ENCODE assay signal across 9 mouse cellular contexts in genomic region chr8:94485882-94486281, GRCm38 (mm10). TPM values are rescaled to one million over a fixed set of nuclear protein-coding genes. Genes with fewer than 3 reads are reported as not detected.
DNase-seq lines count a peak whose midpoint lies in the region; ATAC-seq and TF ChIP-seq lines count a peak whose summit lies in the region.
"Had no signal": no experiment of that assay in that cellular context is flagged by ENCODE, and none has a peak within 500 bp of the region (broad histone marks: within the 10 kb centered on the region; RNA-seq: fewer than 3 reads in every experiment).

No protein-coding gene starts in this region.

- H3K9ac ChIP-seq in hindbrain, embryonic 12.5 days, result no peak overlapping the region
- no peak overlapping the region for H3K9ac ChIP-seq in MEL (ENCODE audit: control insufficient read depth, low read depth, low read length, poor library complexity, severe bottlenecking)
- no peak overlapping the region for H3K9ac ChIP-seq in midbrain, postnatal 0 days (replicated peaks; ENCODE audit: low read length, poor library complexity, severe bottlenecking)
- H3K9ac ChIP-seq in intestine, embryonic 16.5 days (ENCODE audit: low read depth, low read length), result no peak overlapping the region
- H3K9ac ChIP-seq: embryonic facial prominence, embryonic 12.5 days had no signal

- 0 out of 2 replicates have a peak, but pooled peaks cover 2% of the 10 kb centered on the region for H3K4me1 ChIP-seq in hindbrain, embryonic 10.5 days (replicated peaks)
- no peaks in the 10 kb centered on the region for H3K4me1 ChIP-seq in hindbrain, embryonic 12.5 days
- peaks cover 2 to 16% of the 10 kb centered on the region in 2 experiments for H3K4me1 ChIP-seq in MEL (ENCODE audit: control insufficient read depth in 1 of 2, insufficient read depth in 2 of 2, low read length in 2 of 2)
- H3K4me1 ChIP-seq in midbrain, postnatal 0 days (ENCODE audit: insufficient read depth, low read length), result no peaks in the 10 kb centered on the region
- no peaks in the 10 kb centered on the region for H3K4me1 ChIP-seq in intestine, embryonic 16.5 days (ENCODE audit: control insufficient read depth, insufficient read depth, low read length)
- H3K4me1 ChIP-seq: embryonic facial prominence, embryonic 12.5 days had no signal

- H3K4me2 ChIP-seq in hindbrain, embryonic 12.5 days (replicated peaks), result no peak overlapping the region
- H3K4me2 ChIP-seq in midbrain, postnatal 0 days (ENCODE audit: low read depth, low read length, poor library complexity, severe bottlenecking), result no peak overlapping the region
- no peak overlapping the region for H3K4me2 ChIP-seq in intestine, embryonic 16.5 days (ENCODE audit: low read depth, low read length)
- H3K4me2 ChIP-seq: embryonic facial prominence, embryonic 12.5 days had no signal

- no peak overlapping the region for H3K27ac ChIP-seq in hindbrain, embryonic 10.5 days
- H3K27ac ChIP-seq in hindbrain, embryonic 12.5 days, result no peak overlapping the region
- H3K27ac ChIP-seq in MEL (ENCODE audit: control insufficient read depth, low read depth, low read length), result no peak overlapping the region
- H3K27ac ChIP-seq in midbrain, postnatal 0 days (ENCODE audit: low read depth, low read length), result no peak overlapping the region
- no peak overlapping the region for H3K27ac ChIP-seq in intestine, embryonic 16.5 days (ENCODE audit: low read length)
- H3K27ac ChIP-seq: embryonic facial prominence, embryonic 12.5 days had no signal

- peak; percentile 37 for DNase-seq in hindbrain, embryonic 10.5 days (ENCODE audit: low spot score)
- peak; percentile 29 for DNase-seq in 3134 (ENCODE audit: extremely low read depth, insufficient read length, low spot score)
- DNase-seq in MEL (ENCODE audit: low read depth, low spot score), result peak; percentile 45
- peak; percentile 22 for DNase-seq in embryo, embryonic 11.5 days (ENCODE audit: low read depth, low spot score)
- peak; percentile 66 to 81 for DNase-seq in kidney, postnatal 25 days
- peak; percentile 29 for DNase-seq in midbrain, postnatal 0 days (ENCODE audit: low spot score)

- H3K27me3 ChIP-seq in hindbrain, embryonic 10.5 days (ENCODE audit: insufficient read depth, poor library complexity, severe bottlenecking), result no peaks in the 10 kb centered on the region
- H3K27me3 ChIP-seq in hindbrain, embryonic 12.5 days, result peaks cover 2% of the 10 kb centered on the region
- 0 out of 4 replicates have a peak, but pooled peaks cover 0 to 2% of the 10 kb centered on the region in 2 experiments for H3K27me3 ChIP-seq in MEL (ENCODE audit: control insufficient read depth in 1 of 2, insufficient read depth in 2 of 2, low read length in 2 of 2)
- H3K27me3 ChIP-seq in midbrain, postnatal 0 days (ENCODE audit: insufficient read depth, low read length), result no peaks in the 10 kb centered on the region; the same call in 1 of the 2 replicates
- H3K27me3 ChIP-seq in intestine, embryonic 16.5 days (replicated peaks; ENCODE audit: control insufficient read depth, insufficient read depth, low read length), result no peaks in the 10 kb centered on the region

- TF ChIP-seq EP300 in MEL (IDR thresholded peaks at IDR 0.05; ENCODE audit: low read depth in 1 of 2, low read length in 2 of 2), result no peak

- WGBS in hindbrain, embryonic 10.5 days, result 27% methylated on average over 2 of the region's 2 CpGs
- WGBS in hindbrain, embryonic 12.5 days, result 35% methylated on average over 2 of the region's 2 CpGs
- 27% methylated on average over 2 of the region's 2 CpGs for WGBS in midbrain, postnatal 0 days
- 18% methylated on average over 2 of the region's 2 CpGs for WGBS in intestine, embryonic 16.5 days

- no peaks in the 10 kb centered on the region for H3K36me3 ChIP-seq in hindbrain, embryonic 10.5 days
- H3K36me3 ChIP-seq in hindbrain, embryonic 12.5 days, result no peaks in the 10 kb centered on the region
- no peaks in the 10 kb centered on the region for H3K36me3 ChIP-seq in MEL (ENCODE audit: control insufficient read depth in 1 of 2, insufficient read depth in 2 of 2, low read length in 2 of 2)
- H3K36me3 ChIP-seq in midbrain, postnatal 0 days (ENCODE audit: insufficient read depth, low read length), result no peaks in the 10 kb centered on the region
- H3K36me3 ChIP-seq in intestine, embryonic 16.5 days (ENCODE audit: control insufficient read depth, insufficient read depth, low read length), result no peaks in the 10 kb centered on the region
- H3K36me3 ChIP-seq: embryonic facial prominence, embryonic 12.5 days had no signal

- H3K9me3 ChIP-seq in hindbrain, embryonic 10.5 days, result no peaks in the 10 kb centered on the region
- H3K9me3 ChIP-seq in hindbrain, embryonic 12.5 days (replicated peaks), result no peaks in the 10 kb centered on the region
- no peaks in the 10 kb centered on the region for H3K9me3 ChIP-seq in MEL (replicated peaks; ENCODE audit: insufficient read depth, low read length)
- H3K9me3 ChIP-seq in midbrain, postnatal 0 days (ENCODE audit: low read length), result no peaks in the 10 kb centered on the region
- no peaks in the 10 kb centered on the region for H3K9me3 ChIP-seq in intestine, embryonic 16.5 days (ENCODE audit: control insufficient read depth, low read length)
- H3K9me3 ChIP-seq: embryonic facial prominence, embryonic 12.5 days had no signal

- no peak overlapping the region for H3K4me3 ChIP-seq in hindbrain, embryonic 10.5 days
- H3K4me3 ChIP-seq in hindbrain, embryonic 12.5 days, result no peak overlapping the region
- H3K4me3 ChIP-seq in MEL (ENCODE audit: control insufficient read depth in 1 of 2, insufficient read depth in 1 of 2, low read depth in 2 of 2, low read length in 2 of 2), result no peak overlapping the region
- no peak overlapping the region for H3K4me3 ChIP-seq in midbrain, postnatal 0 days (ENCODE audit: low read depth, low read length)
- no peak overlapping the region for H3K4me3 ChIP-seq in intestine, embryonic 16.5 days (ENCODE audit: low read length)
- H3K4me3 ChIP-seq: embryonic facial prominence, embryonic 12.5 days had no signal

- no peak for TF ChIP-seq POLR2A in MEL (IDR thresholded peaks at IDR 0.05; ENCODE audit: control insufficient read depth in 1 of 2, insufficient read depth in 1 of 2, low read depth in 1 of 2, low read length in 2 of 2, poor library complexity in 1 of 2)

- TF ChIP-seq RAD21 in MEL (IDR thresholded peaks at IDR 0.05; ENCODE audit: low read depth, low read length), result peak; percentile 55

- ATAC-seq in hindbrain, embryonic 12.5 days (ENCODE audit: low FRiP score), result no peak
- no peak for ATAC-seq in midbrain, postnatal 0 days (ENCODE audit: low FRiP score)
- no peak for ATAC-seq in intestine, embryonic 16.5 days

- peak; percentile 50 to 71 (median 62) for TF ChIP-seq CTCF in MEL (IDR thresholded peaks at IDR 0.05 in 2 of 3, conservative IDR thresholded peaks at IDR 0.05 in 1 of 3; ENCODE audit: control insufficient read depth in 1 of 3, insufficient read depth in 1 of 3, low read depth in 2 of 3, low read length in 3 of 3, poor library complexity in 1 of 3, severe bottlenecking in 1 of 3)
- peak; percentile 72 for TF ChIP-seq CTCF in midbrain, postnatal 0 days (IDR thresholded peaks at IDR 0.05)

- H3K79me2 ChIP-seq in MEL (ENCODE audit: control insufficient read depth, insufficient read depth, low read length, poor library complexity), result no peaks in the 10 kb centered on the region

TF ChIP-seq in MEL, 35 proteins besides CTCF, POLR2A, EP300 and RAD21:
- TF ChIP-seq CHD1 (IDR thresholded peaks at IDR 0.05; ENCODE audit: low read depth, low read length), result no peak
- no peak for TF ChIP-seq NRF1 (IDR thresholded peaks at IDR 0.05; ENCODE audit: insufficient read depth, low read depth, low read length, poor library complexity, severe bottlenecking)
- TF ChIP-seq MAX (IDR thresholded peaks at IDR 0.05; ENCODE audit: low read length), result no peak
- TF ChIP-seq ZC3H11A (IDR thresholded peaks at IDR 0.05; ENCODE audit: low read depth, low read length), result peak; percentile 45
- TF ChIP-seq SMC3 (IDR thresholded peaks at IDR 0.05; ENCODE audit: low read depth, low read length), result peak; percentile 80

RNA-seq across cellular contexts. Expression of gene Cpne2, which starts 46.9 kb away (rescaled TPM):
- polyA plus RNA-seq in hindbrain, embryonic 10.5 days (2016; fragmentation: Nextera tagmentation; extraction: Ambion mirVana), result 10.0 and 11.1 TPM in 2 replicates
- 10.4 and 11.9 TPM in 2 replicates for polyA plus RNA-seq in hindbrain, embryonic 12.5 days (2016; fragmentation: Nextera tagmentation; extraction: Ambion mirVana)
- 15.7 and 19.1 TPM in 2 replicates for total RNA-seq in MEL (2012; rRNA removed)
- polyA plus RNA-seq in MEL (2012; ENCODE audit: insufficient read depth in 1 of 2, insufficient read length in 2 of 2, low read depth in 1 of 2, low replicate concordance in 2 of 2, missing spikeins in 1 of 2), result 10 to 100 TPM in 1 of 2 experiments, not detected in 1; 29.7 TPM
- total RNA-seq in midbrain, postnatal 0 days (2014; rRNA removed), result 42.4 and 46.3 TPM in 2 replicates
- polyA plus RNA-seq in midbrain, postnatal 0 days (2015; fragmentation: Nextera tagmentation; extraction: Ambion mirVana), result 34.3 and 43.3 TPM in 2 replicates
- polyA plus RNA-seq in intestine, embryonic 16.5 days (2015; fragmentation: Nextera tagmentation; extraction: Ambion mirVana), result 5.7 and 6.4 TPM in 2 replicates

RNA-seq across cellular contexts. Expression of gene Nlrc5, which starts 51.7 kb away (rescaled TPM):
- 0.20 TPM in 1 of 2 replicates, not detected in the other for polyA plus RNA-seq in hindbrain, embryonic 10.5 days (2016; fragmentation: Nextera tagmentation; extraction: Ambion mirVana)
- polyA plus RNA-seq in hindbrain, embryonic 12.5 days (2016; fragmentation: Nextera tagmentation; extraction: Ambion mirVana), result 0.06 and 0.23 TPM in 2 replicates
- 0.03 TPM in 1 of 2 replicates, not detected in the other for total RNA-seq in MEL (2012; rRNA removed)
- polyA plus RNA-seq in MEL (2012; ENCODE audit: insufficient read depth in 1 of 2, insufficient read length in 2 of 2, low read depth in 1 of 2, low replicate concordance in 2 of 2, missing spikeins in 1 of 2), result under 1 TPM in 1 of 2 experiments, not detected in 1; 0.03 TPM
- 0.22 and 1.7 TPM in 2 replicates for total RNA-seq in midbrain, postnatal 0 days (2014; rRNA removed)
- polyA plus RNA-seq in midbrain, postnatal 0 days (2015; fragmentation: Nextera tagmentation; extraction: Ambion mirVana), result 0.56 and 0.63 TPM in 2 replicates
- polyA plus RNA-seq in intestine, embryonic 16.5 days (2015; fragmentation: Nextera tagmentation; extraction: Ambion mirVana), result 0.27 and 0.43 TPM in 2 replicates

Comparison
In these comparisons a context has a peak if more than half of its experiments do, and no peak if none do; other contexts are left out.
1. DNase-seq: peak in every context shown above with its lines; median percentile 74 in kidney, postnatal 25 days; 45 in MEL; 37 in hindbrain, embryonic 10.5 days; 29 in 3134; 29 in midbrain, postnatal 0 days; 22 in embryo, embryonic 11.5 days.